Mouse (Mus musculus): ENCODE measurements at regions not wholly inside any gene's neighbourhood (a gene's known extent, or its start where the extent isn't known, plus 50 kb on each side); places are given as distances from the start of the nearest gene placed in this dataset.

DNA sequence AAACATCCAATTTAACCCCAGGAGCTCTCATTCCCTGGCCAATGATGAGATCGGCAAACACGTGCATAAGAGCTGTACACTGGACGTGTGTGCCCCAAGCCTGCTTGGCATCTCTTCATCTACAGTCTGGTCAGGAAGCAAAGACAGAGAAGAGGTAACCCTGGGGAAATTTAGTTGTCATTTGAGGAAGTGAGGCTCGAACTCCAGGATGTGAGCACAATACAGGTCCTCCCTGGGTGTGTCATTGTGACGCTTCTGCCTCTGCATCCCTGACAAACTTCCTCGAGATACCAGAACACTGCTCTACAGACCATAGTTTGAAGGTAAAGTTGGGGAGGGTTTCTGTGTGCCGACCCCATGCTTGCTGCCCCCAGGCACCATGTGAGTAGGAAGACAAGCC, 59.2 kb upstream of the Irs2 start:
- TF ChIP-seq POLR2A (IDR thresholded peaks at IDR 0.05; ENCODE audit: extremely low read depth, insufficient read depth, low read length) (no peak), CTCF (IDR thresholded peaks at IDR 0.05; ENCODE audit: low read depth, low read length) (no peak)

Data from liver, adult 2 months (tissue).